Mouse (Mus musculus): Measurements from ENCODE around the gene Sh2d1b2.
"Not testable (repeated sequence)": the region's sequence is repeated elsewhere in the genome, so short reads cannot be mapped to it uniquely, and the experiment has no call there.

Sh2d1b2 gene

GRCm38 (mm10) chr1:170232688-170233087, at the start of gene Sh2d1b2:
Sh2d1b2 (plus strand) TSS chr1:170232749.
- DNase-seq: not testable (repeated sequence)

GRCm38 (mm10) chr1:170185137-170185536, 47.4 kb upstream of the Sh2d1b2 start:
- no peak for DNase-seq

GRCm38 (mm10) chr1:170186531-170186930, 46.0 kb upstream of the Sh2d1b2 start:
- no peak for DNase-seq

GRCm38 (mm10) chr1:170188601-170189000, 43.9 kb upstream of the Sh2d1b2 start:
- DNase-seq: peak; percentile 60 to 67

- no peak for DNase-seq
Measured at GRCm38 (mm10) chr1:170190225-170190624, 42.3 kb upstream of the Sh2d1b2 start.

- DNase-seq: no peak
Measured at GRCm38 (mm10) chr1:170191925-170192324, 40.6 kb upstream of the Sh2d1b2 start.

GRCm38 (mm10) chr1:170196211-170196610, 36.3 kb upstream of the Sh2d1b2 start:
- DNase-seq: no peak

- no peak for DNase-seq
Measured at GRCm38 (mm10) chr1:170200379-170200778, 32.2 kb upstream of the Sh2d1b2 start.

GRCm38 (mm10) chr1:170206395-170206794, 26.2 kb upstream of the Sh2d1b2 start:
- no peak for DNase-seq

GRCm38 (mm10) chr1:170213181-170213879, 19.2 kb upstream of the Sh2d1b2 start:
- DNase-seq: no peak

- DNase-seq: no peak
Measured at GRCm38 (mm10) chr1:170214383-170214756, 18.2 kb upstream of the Sh2d1b2 start.

GRCm38 (mm10) chr1:170214757-170215522, 17.6 kb upstream of the Sh2d1b2 start, which contains the start of gene Uhmk1:
Uhmk1 (minus strand) TSS chr1:170215397.
- DNase-seq: peak; percentile 91 to 93

- DNase-seq: no peak
Measured at GRCm38 (mm10) chr1:170215590-170215989, 17.0 kb upstream of the Sh2d1b2 start.

- peak in 1 of 2 experiments; percentile 5 for DNase-seq
Measured at GRCm38 (mm10) chr1:170218091-170218884, 14.3 kb upstream of the Sh2d1b2 start.

GRCm38 (mm10) chr1:170220351-170220750, 12.2 kb upstream of the Sh2d1b2 start:
- DNase-seq: no peak

GRCm38 (mm10) chr1:170223276-170223675, 9.3 kb upstream of the Sh2d1b2 start:
- no peak for DNase-seq

- no peak for DNase-seq
Measured at GRCm38 (mm10) chr1:170245016-170245415, 12.5 kb downstream of the Sh2d1b2 start.

- DNase-seq: no peak
Measured at GRCm38 (mm10) chr1:170254893-170255559, 22.5 kb downstream of the Sh2d1b2 start.

- peak; percentile 87 to 91 for DNase-seq
Measured at GRCm38 (mm10) chr1:170255560-170255910, 23.0 kb downstream of the Sh2d1b2 start.

- no peak for DNase-seq
Measured at GRCm38 (mm10) chr1:170270281-170270680, 37.7 kb downstream of the Sh2d1b2 start.

GRCm38 (mm10) chr1:170270696-170271095, 38.1 kb downstream of the Sh2d1b2 start:
- no peak for DNase-seq

GRCm38 (mm10) chr1:170273252-170273651, 40.7 kb downstream of the Sh2d1b2 start:
- no peak for DNase-seq

GRCm38 (mm10) chr1:170277016-170277415, 44.5 kb downstream of the Sh2d1b2 start, which contains the start of gene Sh2d1b1:
Sh2d1b1 (plus strand) TSS chr1:170277320.
- peak in 1 of 2 experiments; percentile 10 for DNase-seq

Measured in lung, adult 18-20 months (tissue).